Mouse (Mus musculus): ENCODE results near the gene Pafah1b3.

DNA sequence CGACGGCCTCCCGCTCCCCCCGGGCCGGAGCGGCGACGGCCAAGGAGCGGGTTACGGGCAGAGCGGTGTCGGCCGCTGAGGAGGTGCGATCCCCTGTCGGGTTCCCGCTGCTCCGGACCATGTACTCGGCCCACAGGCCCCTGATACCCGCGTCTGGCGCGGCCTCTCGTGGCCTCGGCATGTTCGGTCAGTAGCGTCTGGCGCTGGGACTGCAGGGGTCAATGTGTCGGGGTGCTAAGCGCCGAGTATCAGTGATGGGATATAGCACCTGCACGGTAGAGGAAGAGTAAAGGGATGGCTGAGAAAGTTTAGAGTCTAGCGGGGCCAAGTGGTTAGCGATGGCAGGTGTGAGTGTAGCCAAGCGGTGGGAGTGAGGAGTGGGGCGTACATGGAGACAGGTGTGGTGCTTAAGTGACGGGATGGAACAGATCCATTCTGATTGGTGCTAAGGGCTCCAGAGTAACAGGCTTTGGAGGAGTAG, 15.0 kb downstream of the Pafah1b3 start:
- TF ChIP-seq CTCF (IDR thresholded peaks at IDR 0.05; ENCODE audit: low read depth): peak; percentile 42
- no peak for TF ChIP-seq EP300 (optimal IDR thresholded peaks at IDR 0.05)

Measured in stomach, postnatal 0 days (tissue).